In the genomic region with DNA sequence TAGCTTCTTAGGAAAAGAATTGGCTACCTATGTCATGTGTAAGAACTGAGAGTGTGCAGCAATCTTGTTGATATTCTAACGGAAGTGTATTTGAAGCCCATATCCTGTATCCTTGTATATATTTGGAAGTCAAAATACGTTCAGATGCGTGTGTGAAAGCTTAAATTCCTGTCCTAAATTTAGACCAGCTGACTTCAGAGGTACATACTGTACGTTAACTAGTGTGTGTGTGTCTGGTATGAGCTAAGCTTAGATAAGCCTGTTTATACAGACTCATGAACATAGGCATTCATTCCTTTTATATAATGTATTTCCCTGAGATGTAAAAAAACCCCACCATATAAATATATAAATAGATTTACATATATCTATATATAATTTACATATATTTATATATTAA, we compare ENCODE assay signal across 30 mouse cellular contexts.
A peak's percentile ranks its signal among the peaks of the same experiment; 100 is the strongest.
DNase-seq lines count a peak whose midpoint lies in the region; ATAC-seq and TF ChIP-seq lines count a peak whose summit lies in the region.
"Had no signal": no experiment of that assay in that cellular context is flagged by ENCODE, and none has a peak within 500 bp of the region (broad histone marks: within the 10 kb centered on the region; RNA-seq: fewer than 3 reads in every experiment).

No protein-coding gene starts in this region.

- H3K9me3 ChIP-seq in heart, embryonic 15.5 days (replicated peaks), result no peaks in the 10 kb centered on the region
- H3K9me3 ChIP-seq in heart, embryonic 10.5 days, result no peaks in the 10 kb centered on the region
- H3K9me3 ChIP-seq in kidney, embryonic 14.5 days (ENCODE audit: control insufficient read depth, low read length), result no peaks in the 10 kb centered on the region
- H3K9me3 ChIP-seq in lung, embryonic 14.5 days (ENCODE audit: low read depth, low read length), result no peaks in the 10 kb centered on the region
- H3K9me3 ChIP-seq: embryonic facial prominence, embryonic 10.5 days; embryonic facial prominence, embryonic 13.5 days; forebrain, embryonic 12.5 days; forebrain, embryonic 15.5 days; hindbrain, embryonic 10.5 days; hindbrain, embryonic 13.5 days; intestine, embryonic 15.5 days had no signal

- TF ChIP-seq CTCF in lung, embryonic 14.5 days (IDR thresholded peaks at IDR 0.05; ENCODE audit: low read depth), result no peak

- H3K4me3 ChIP-seq in heart, embryonic 15.5 days, result no peak overlapping the region
- H3K4me3 ChIP-seq in heart, embryonic 10.5 days, result no peak overlapping the region
- H3K4me3 ChIP-seq in kidney, embryonic 14.5 days (ENCODE audit: low read length), result no peak overlapping the region
- H3K4me3 ChIP-seq in lung, embryonic 14.5 days (ENCODE audit: low read depth, low read length), result no peak overlapping the region
- H3K4me3 ChIP-seq: embryonic facial prominence, embryonic 10.5 days; embryonic facial prominence, embryonic 13.5 days; erythroblast, embryonic 14.5 days; forebrain, embryonic 12.5 days; forebrain, embryonic 15.5 days; gastrocnemius, adult 2 months; hindbrain, embryonic 10.5 days; hindbrain, embryonic 13.5 days; intestine, embryonic 15.5 days had no signal

- no peaks in the 10 kb centered on the region for H3K36me3 ChIP-seq in heart, embryonic 15.5 days
- no peaks in the 10 kb centered on the region for H3K36me3 ChIP-seq in heart, embryonic 10.5 days
- H3K36me3 ChIP-seq in kidney, embryonic 14.5 days (ENCODE audit: control insufficient read depth, insufficient read depth, low read length), result no peaks in the 10 kb centered on the region
- no peaks in the 10 kb centered on the region for H3K36me3 ChIP-seq in lung, embryonic 14.5 days (ENCODE audit: insufficient read depth)
- H3K36me3 ChIP-seq: forebrain, embryonic 12.5 days; forebrain, embryonic 15.5 days; hindbrain, embryonic 13.5 days; intestine, embryonic 15.5 days had no signal

- no peak overlapping the region for H3K9ac ChIP-seq in heart, embryonic 15.5 days
- H3K9ac ChIP-seq in kidney, embryonic 14.5 days (ENCODE audit: low read depth, low read length), result no peak overlapping the region
- no peak overlapping the region for H3K9ac ChIP-seq in lung, embryonic 14.5 days
- H3K9ac ChIP-seq: embryonic facial prominence, embryonic 13.5 days; forebrain, embryonic 12.5 days; forebrain, embryonic 15.5 days; hindbrain, embryonic 13.5 days; intestine, embryonic 15.5 days had no signal

- peak overlapping the region; percentile 52 for H3K27ac ChIP-seq in heart, embryonic 15.5 days
- no peak overlapping the region for H3K27ac ChIP-seq in heart, embryonic 10.5 days
- H3K27ac ChIP-seq in kidney, embryonic 14.5 days (ENCODE audit: low read depth, low read length), result 0 out of 2 replicates have a peak overlapping the region, but pooled peaks have one; percentile 17
- H3K27ac ChIP-seq in lung, embryonic 14.5 days (ENCODE audit: low read depth), result no peak overlapping the region
- H3K27ac ChIP-seq: embryonic facial prominence, embryonic 10.5 days; embryonic facial prominence, embryonic 13.5 days; forebrain, embryonic 12.5 days; forebrain, embryonic 15.5 days; gastrocnemius, adult 2 months; hindbrain, embryonic 10.5 days; hindbrain, embryonic 13.5 days; intestine, embryonic 15.5 days had no signal

- no peaks in the 10 kb centered on the region for H3K27me3 ChIP-seq in heart, embryonic 15.5 days
- no peaks in the 10 kb centered on the region for H3K27me3 ChIP-seq in heart, embryonic 10.5 days (ENCODE audit: insufficient read depth, poor library complexity, severe bottlenecking)
- H3K27me3 ChIP-seq in kidney, embryonic 14.5 days (ENCODE audit: control insufficient read depth, insufficient read depth, low read length), result no peaks in the 10 kb centered on the region
- no peaks in the 10 kb centered on the region for H3K27me3 ChIP-seq in lung, embryonic 14.5 days (ENCODE audit: insufficient read depth, low read length)
- H3K27me3 ChIP-seq: embryonic facial prominence, embryonic 13.5 days; forebrain, embryonic 12.5 days; forebrain, embryonic 15.5 days; hindbrain, embryonic 13.5 days; intestine, embryonic 15.5 days had no signal

- 0 out of 2 replicates have a peak, but pooled peaks have one; percentile 34 for ATAC-seq in frontal cortex, adult (ENCODE audit: low TSS enrichment)
- ATAC-seq in heart, embryonic 15.5 days (replicated peaks; ENCODE audit: insufficient number of reproducible peaks, insufficient read depth, low FRiP score, low read depth), result no peak
- ATAC-seq in kidney, embryonic 14.5 days (ENCODE audit: low FRiP score, low TSS enrichment), result no peak
- 0 out of 2 replicates have a peak, but pooled peaks have one; percentile 31 for ATAC-seq in lung, embryonic 14.5 days (ENCODE audit: insufficient read depth)
- ATAC-seq: activated CD4-positive, CD25-positive, alpha-beta regulatory T cell, adult 4 months; forebrain, embryonic 15.5 days; hindbrain, embryonic 16.5 days had no signal

- no peak for DNase-seq in frontal cortex, adult 2 months (ENCODE audit: extremely low spot score in 1 of 2, low spot score in 1 of 2)
- DNase-seq in heart, embryonic 10.5 days (ENCODE audit: low spot score), result no peak
- DNase-seq in kidney, adult 11 months, result no peak
- peak; percentile 23 for DNase-seq in lung, embryonic 14.5 days
- DNase-seq in lung, postnatal 4 days, result no peak
- DNase-seq: adrenal gland, adult 8-10 months; adrenal gland, postnatal 25 days; cerebellum, adult 11-12 months; cerebellum, adult 8-10 months; cerebellum, postnatal 10 days; cerebellum, postnatal 36 days; embryo, embryonic 11 days; gastrocnemius, adult 2 months; gastrocnemius, postnatal 14 days; heart, adult 18-20 months; heart, postnatal 36 days had no signal

- 14% methylated on average over 4 of the region's 4 CpGs for WGBS in heart, embryonic 15.5 days
- WGBS in heart, embryonic 10.5 days, result 45% methylated on average over 4 of the region's 4 CpGs
- WGBS in kidney, embryonic 14.5 days, result 61% methylated on average over 4 of the region's 4 CpGs
- WGBS in lung, embryonic 14.5 days, result 34% methylated on average over 4 of the region's 4 CpGs

- no peak overlapping the region for H3K4me2 ChIP-seq in heart, embryonic 15.5 days
- H3K4me2 ChIP-seq in kidney, embryonic 14.5 days (replicated peaks; ENCODE audit: low read depth, low read length), result no peak overlapping the region
- H3K4me2 ChIP-seq in lung, embryonic 14.5 days, result peak overlapping the region; percentile 11; the same call in 1 of the 2 replicates
- H3K4me2 ChIP-seq: embryonic facial prominence, embryonic 13.5 days; forebrain, embryonic 12.5 days; forebrain, embryonic 15.5 days; heart, embryonic 11.5 days; hindbrain, embryonic 13.5 days; intestine, embryonic 15.5 days had no signal

- H3K4me1 ChIP-seq in heart, embryonic 15.5 days (replicated peaks), result peaks cover 14% of the 10 kb centered on the region
- peaks cover 7% of the 10 kb centered on the region for H3K4me1 ChIP-seq in heart, embryonic 10.5 days
- peaks cover 3% of the 10 kb centered on the region; the same call in 1 of the 2 replicates for H3K4me1 ChIP-seq in kidney, embryonic 14.5 days (ENCODE audit: control insufficient read depth, insufficient read depth, low read length)
- H3K4me1 ChIP-seq in lung, embryonic 14.5 days (ENCODE audit: insufficient read depth), result 0 out of 2 replicates have a peak, but pooled peaks cover 6% of the 10 kb centered on the region

Comparison
In these comparisons a context has a peak if more than half of its experiments do, and no peak if none do; other contexts are left out.
1. H3K27ac ChIP-seq: peak in heart, embryonic 15.5 days (single experiment) and kidney, embryonic 14.5 days (single experiment); none in heart, embryonic 10.5 days (single experiment) and lung, embryonic 14.5 days (single experiment).
2. ATAC-seq: peak in frontal cortex, adult (single experiment) and lung, embryonic 14.5 days (single experiment); none in heart, embryonic 15.5 days (single experiment) and kidney, embryonic 14.5 days (single experiment).